Mouse (Mus musculus): ENCODE results near the gene Cnnm2. TPM values are rescaled to one million over a fixed set of nuclear protein-coding genes. Genes with fewer than 3 reads are reported as not detected.

The Cnnm2 gene
- total RNA-seq, 2 experiments from 2014 or later, result 25.2 to 28.1 TPM

DNA sequence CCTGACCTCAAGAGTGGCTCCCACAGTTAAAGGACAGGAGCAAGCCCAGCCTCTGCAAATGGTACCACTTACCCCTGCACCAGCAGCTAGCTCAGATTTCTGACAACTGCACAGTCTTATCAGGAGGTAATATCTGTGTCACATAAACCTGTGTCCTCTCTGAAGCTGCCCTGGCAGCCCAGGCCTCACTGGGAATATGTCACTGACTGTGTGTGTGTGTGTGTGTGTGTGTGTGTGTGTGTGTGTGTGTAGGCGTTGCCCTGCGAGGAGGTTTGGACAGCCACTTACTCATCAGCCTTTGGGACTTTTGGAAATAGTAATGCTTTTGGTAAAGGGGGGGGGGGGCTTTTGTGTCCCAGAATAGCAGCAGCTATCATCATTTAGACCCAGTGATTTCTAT is 81.6 kb downstream of the Cnnm2 start:
- no peak for DNase-seq (ENCODE audit: low spot score in 2 of 2)

DNA sequence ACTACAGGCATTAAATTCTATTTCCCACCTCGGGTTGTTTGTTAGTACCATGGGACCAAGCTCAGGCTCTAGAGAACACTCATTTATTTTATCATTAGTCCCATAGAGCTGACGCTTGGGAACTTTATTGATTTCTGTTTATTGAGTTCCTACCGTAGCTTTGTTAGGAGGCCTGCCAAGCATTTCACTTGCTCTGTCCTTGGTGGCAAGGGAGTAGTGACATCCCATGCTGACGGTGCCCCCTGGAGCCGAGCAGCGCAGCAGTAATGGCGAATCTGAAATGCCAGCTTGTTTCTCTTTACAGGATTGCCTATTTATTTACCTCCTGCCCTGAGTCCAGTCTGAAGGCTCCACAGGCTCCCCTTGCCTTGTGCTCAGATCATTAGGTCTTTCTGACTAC is 84.7 kb downstream of the Cnnm2 start:
- no peak for DNase-seq (ENCODE audit: low spot score in 2 of 2)

DNA sequence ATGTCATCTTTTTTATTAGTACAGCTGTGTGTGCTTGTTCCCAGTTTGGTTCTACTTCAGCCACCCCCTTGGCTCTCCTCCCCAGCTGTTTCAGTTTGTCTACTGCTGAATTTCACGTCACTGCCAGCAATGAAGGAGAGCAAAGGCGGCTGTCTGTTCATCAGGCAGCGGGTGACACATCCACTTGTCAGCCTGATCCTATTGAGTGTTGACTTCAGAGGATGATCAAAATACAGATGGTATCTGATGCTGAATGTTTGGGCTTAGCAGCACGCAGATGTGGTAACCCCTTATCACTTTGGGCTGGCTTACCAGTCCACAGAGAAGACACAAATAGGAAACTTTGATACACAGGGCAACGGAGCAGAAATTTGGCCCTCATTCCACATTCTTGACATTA is 85.1 kb downstream of the Cnnm2 start:
- DNase-seq (ENCODE audit: low spot score in 2 of 2), result no peak

DNA sequence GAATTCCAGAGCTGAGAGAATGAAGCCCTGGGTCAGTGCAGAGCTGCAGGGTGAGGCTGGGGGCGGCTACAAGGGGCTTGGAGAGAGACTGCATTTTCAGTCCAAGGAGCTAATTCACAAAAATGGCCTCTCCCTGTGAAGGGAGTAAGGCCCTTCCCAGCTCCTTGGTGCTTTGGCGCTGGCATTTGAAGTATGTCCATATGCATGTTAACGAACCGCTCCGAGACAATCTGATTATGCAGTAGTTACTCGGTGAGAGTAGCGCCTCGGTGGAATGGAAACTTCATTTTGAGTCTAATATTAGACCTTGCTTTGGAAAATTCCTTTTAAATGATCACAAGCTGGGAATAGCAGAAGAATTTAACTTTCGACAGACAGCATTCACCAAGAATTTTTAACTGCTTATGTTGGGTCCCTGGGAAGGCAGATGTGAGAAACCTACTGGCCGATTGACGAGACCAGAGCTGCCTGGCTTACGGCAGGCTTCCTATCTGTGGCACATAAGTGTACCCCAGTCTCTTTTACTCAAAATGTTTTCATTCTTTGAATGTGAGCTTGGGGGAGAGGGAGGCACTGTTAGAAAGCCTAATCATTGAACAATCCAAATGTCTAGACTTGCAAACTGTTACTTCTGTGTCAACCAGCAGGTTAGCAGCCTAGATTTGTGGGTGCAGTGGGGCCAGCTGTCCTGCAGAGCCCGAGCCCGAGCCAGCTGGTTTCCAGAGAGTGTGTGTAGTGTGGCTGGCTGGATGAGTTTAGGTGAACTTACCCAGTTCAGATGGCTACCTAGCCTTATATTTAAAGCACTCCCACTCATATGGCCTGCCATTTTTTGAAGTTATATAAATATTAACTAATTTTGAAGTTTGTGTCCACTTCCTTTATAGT is 87.2 kb downstream of the Cnnm2 start:
- DNase-seq (ENCODE audit: low spot score in 2 of 2), result no peak

DNA sequence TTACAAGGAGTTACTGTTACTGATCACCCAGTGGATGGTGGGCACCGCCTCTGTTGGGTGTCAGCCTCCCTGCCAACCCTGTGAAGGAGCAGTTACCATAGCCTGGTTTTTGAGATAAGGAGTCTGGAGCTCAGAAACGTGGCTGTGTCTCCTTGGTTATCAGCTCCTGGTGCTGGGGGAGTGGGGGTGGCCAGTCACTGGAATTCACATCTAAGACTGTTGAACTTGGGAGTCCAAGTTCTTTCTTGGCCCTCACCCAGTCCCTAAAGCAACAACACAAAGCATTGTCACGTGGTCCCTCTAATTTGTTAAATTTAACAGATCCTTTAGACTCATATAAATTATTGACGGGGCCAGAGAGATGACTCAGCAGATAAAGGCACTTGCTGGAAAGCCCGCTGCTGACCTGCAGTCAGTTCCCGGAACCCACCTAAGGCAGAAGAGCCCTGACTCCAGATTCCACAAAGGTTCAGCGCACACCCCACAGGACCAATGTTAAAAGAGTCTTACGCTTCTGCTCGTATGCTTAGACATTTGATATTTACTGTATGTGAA is 88.1 kb downstream of the Cnnm2 start:
- no peak for DNase-seq (ENCODE audit: low spot score in 2 of 2)

DNA sequence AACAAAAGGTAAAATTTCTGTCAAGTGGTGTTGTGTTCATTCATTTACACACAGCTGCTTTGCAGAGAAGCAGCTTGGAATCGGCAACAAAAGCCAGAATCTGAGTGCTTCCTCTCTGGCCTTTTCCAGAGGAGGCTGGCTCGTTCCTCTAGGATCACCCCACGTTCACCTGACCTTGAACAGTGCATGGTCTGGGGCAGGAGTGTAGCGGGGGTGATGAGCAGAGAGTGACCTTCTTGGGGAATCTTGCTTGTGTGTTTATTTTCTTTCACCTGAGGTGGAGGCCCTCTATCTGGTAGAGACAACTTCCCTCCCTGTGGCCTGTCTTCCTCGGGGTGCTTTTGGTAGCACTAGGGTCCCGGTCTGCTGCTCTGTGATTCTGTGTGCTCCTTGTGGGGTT is 94.8 kb downstream of the Cnnm2 start:
- DNase-seq (ENCODE audit: low spot score in 2 of 2), result no peak

DNA sequence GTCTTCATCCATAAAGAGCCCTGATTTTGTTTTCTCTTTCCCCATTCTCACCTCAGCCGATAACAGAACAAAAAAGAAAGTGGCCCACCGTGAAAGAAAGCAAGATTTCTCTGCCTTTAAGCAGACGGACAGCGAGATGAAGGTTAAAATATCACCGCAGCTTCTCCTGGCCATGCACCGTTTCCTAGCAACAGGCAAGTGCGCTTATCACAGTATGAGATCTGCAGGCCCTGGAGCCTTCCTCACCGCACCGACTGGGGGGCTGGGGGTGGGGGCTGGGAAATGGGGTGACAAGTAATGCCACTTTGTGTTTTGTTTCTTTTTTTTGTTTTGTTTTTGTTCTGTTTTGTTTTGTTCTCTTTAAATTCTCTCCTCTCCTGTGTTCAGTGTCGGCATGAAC is 95.4 kb downstream of the Cnnm2 start:
- no peak for DNase-seq (ENCODE audit: low spot score in 2 of 2)

DNA sequence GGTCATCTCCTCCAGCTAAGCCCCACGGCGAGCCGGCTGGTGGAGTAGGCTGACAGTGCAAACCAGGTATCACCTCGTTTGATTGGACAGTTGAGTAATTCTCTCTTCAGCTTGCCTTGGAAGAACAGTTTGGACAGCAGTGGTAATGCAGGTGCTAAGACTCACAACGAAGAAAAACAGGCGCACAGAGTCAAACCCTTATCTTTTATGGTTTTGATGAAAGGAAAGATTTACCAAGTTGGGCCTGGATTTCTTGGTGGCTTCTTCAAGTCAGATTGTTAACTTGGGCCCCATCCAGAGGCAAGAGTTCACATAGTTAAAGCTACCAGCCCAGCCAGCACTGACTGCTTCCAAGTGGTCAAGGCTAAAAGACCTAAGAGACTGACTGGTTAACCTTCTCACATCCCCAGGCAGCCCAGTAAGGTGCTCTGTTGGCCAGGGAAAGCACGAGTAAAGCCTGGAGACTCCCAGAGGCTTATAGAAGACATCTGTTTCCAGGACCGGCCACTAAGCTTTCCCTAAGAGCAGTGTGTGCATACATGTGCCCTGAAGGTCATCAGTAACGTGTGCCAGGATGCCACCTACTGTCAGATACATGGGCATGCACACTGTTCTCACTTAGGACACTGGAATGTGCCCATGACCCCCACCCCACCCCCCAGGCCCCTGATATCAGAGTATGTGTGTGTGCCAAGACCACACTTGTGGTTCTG is 96.0 kb downstream of the Cnnm2 start:
- no peak for DNase-seq (ENCODE audit: low spot score in 2 of 2)

DNA sequence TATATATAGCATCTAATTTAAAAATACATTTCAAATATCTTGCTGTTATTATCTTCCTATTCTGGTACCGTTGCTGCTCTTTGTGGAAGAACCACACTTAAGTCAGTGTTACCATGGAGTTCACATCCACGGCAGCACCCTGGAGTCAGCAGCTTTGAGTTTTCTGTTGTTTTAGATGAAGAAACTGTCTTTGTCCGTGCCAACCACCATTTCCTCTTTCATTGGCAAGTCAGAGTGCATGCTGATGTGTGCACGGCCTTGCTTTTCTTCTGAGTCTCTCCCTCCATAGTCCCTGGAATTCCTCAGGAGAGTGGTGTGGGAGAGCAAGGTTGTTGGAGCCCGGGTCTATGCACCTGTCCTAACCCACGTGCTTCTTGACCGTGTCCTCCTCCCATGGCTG is 96.8 kb downstream of the Cnnm2 start:
- no peak for DNase-seq (ENCODE audit: low spot score in 2 of 2)

DNA sequence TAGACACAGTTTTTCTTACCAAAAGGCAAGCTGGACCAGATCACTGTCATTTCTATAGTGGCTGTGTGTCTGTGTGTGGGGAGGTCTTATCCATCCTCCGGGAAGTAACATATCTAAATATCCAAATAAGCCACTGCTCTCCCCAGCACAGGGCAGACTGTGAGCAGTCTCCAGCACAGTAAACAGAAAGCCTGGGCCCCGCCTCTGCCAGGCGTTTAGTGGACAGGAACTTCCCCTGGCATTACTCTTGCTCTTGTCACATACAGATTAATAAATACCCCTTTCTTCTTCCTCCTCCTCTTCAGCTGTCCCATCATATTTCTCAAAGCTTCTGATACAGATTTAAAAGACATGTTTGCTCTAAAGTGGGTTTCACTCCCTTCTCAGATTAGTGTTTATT is 101.2 kb downstream of the Cnnm2 start:
- no peak for DNase-seq (ENCODE audit: low spot score in 2 of 2)

DNA sequence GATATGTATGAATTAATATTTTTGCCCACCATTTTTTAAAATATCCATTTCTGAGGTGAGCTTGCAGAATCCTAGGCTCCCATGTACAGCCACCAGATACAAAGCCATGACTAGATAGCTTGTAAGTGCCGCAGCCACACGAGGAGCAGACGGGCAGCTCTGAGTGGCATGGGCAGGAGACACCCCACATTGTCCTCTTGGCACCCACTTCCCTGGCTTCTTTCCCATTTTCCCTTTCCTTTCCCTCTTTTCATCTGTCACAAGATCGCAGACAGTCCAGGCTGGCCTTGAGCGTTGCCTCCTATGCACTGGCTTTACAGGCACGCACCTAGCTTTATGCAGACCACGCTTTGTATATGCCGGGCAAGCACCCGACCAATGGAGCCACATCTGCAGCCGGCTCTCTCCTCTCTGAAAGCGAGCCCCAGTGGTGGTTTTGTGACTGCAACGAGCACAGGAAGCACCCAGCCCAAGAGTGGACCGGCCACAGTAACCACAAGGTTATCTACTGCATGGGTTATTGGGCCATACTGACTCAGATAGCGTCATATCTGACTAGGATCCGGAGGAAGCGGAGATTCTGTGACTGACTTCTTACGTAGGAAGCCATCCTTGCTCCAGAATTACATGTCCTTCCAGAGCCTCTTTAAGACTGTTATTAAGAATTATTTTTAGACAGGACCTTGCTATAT is 102.0 kb downstream of the Cnnm2 start:
- no peak for DNase-seq (ENCODE audit: low spot score in 2 of 2)

DNA sequence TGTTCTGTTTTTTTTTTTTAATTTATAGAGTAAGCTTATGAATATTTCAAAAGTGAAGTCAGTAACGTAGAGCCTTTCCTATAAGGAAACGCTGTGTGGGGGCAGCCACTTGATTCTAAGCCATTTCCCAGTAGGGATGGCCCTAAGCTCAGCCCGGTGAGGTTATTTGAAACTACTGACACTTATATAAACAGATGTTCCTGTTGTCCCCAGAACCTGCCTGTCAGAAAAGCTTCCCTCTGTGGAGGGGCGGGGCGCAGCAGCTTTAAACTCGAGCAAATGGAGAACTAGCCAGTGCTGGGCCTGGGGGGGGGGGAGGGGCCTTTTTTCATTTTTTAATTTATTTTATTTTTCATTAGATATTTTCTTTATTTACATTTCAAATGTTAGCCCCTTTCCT is 102.7 kb downstream of the Cnnm2 start:
- no peak for DNase-seq (ENCODE audit: low spot score in 2 of 2)

DNA sequence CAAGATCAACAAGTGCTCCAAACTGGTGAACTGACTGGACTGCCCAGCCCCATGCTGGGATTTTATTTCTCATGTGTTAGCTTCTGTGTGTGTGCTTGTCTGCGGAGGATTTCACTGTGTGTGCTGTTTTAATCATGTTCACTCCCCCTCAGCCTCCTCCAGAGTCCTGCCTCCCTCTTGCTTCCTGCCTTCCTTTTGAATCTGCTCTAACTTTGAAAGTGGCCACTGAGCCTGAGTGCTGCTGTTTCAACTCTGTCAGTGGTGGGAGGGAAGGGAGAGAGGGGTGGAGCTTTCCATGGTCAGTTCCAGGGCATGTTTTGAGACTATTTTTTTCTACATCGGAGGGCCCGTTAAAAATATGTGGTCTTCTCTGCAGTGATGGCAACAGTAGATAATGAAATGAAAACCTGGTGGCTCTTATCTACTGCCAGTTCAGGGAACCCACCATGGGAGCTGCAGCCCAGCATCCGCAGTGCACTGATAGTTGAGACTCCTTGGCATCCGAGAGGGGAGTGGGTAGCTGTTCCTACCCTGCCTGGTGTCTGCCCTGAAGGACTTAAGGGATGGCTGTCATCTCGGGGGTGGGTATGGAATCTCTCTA is 103.4 kb downstream of the Cnnm2 start:
- DNase-seq (ENCODE audit: low spot score in 2 of 2), result no peak

DNA sequence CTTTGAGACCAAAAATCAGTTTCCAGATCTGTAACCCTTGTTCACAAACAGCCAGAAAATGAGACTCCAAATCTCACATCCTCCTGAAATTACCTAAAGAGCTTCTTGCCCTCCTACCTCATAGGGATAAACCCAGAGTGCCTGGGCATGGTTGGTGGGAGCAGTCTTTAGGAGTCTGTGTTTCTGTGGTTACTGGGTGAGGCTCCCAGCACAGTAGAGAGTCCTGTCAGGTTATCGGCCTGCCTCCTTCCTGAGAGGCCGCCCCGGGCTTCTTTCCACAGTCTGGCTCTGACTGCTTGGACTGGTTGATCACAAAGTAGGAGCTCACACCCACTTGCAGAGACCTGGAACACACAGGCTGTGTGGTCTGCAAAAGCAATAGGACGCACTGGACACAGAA is 104.0 kb downstream of the Cnnm2 start:
- DNase-seq (ENCODE audit: low spot score in 2 of 2), result no peak

DNA sequence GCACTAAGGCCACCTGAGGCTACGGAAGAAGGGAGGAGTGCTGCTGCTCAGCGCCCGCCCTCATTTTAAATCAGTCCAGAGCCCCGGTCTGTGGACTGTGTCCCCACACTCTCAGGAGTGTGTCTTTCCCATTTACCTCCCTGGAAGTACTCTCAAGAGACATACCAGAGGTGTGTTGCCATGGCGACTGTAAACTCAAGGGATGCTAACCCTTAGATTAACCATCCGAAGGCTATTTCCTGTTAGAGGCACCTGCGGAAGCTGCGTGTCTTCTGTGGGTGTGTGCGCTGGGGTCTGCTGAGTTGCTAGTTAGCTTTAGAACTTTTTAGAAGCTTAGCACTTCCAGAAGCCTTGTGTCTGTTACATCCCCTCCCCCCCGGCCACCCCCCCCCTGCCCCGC is 107.7 kb downstream of the Cnnm2 start:
- DNase-seq (ENCODE audit: low spot score in 2 of 2), result no peak

DNA sequence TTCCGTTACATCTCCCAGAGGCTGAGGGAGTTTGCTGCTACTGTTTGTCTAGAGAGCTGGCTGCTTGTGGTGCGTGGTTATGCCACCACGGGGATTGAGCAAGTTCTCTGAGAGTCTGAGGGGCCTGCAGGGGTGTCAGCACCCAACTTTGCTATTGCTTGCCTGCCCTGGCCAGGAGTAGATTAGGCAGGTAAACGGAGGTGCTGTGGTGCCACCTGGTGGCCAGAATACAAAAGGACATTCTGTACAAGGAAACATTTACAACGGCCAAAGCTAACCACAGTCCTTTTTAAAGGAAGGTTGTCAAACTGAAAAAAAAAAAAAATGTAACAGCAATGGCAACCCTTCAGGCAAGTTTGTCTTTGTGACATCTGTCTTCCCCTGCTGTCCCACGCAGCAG is 108.1 kb downstream of the Cnnm2 start:
- peak; percentile 84 to 88 for DNase-seq (ENCODE audit: low spot score in 2 of 2)

DNA sequence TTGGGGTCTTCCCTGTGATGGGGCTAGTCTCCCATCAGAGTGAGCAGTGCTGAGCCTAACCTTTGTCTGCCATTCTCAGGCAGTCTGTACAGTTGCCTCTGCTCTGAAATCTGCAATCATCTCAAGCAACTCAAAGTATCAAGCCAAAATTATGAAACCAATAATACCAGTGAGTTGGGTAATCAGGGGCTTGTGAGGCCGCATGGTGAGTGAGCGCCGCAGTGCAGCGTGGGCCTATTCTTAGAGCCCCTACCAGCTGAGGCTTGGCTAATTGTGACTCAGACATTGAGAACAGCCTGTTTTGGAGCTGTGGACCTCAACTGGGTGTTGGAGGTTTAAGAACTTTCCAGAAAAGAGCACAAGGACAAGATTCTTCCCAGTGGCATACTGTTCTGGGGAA is 109.7 kb downstream of the Cnnm2 start:
- DNase-seq (ENCODE audit: low spot score in 2 of 2), result no peak

DNA sequence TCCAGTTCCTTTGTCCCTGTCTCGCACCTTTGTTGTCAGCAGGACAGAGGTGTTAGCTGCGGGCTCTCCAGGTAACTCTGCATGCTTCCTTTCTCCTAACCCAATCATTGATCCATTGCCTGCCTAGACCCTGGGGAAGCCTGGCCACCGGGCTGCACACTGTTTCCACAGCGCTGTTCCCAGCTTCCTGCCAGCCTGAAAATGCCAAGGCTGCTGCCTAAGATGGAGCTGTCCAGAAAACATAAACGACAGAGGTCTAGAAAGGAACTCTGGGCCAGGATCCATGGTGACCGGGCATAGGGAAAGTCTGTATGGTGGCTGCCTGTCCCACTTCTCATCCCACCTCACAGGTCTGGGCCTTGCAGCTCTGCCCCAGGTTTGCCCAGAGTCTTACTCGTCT is 110.3 kb downstream of the Cnnm2 start:
- DNase-seq (ENCODE audit: low spot score in 2 of 2), result no peak

DNA sequence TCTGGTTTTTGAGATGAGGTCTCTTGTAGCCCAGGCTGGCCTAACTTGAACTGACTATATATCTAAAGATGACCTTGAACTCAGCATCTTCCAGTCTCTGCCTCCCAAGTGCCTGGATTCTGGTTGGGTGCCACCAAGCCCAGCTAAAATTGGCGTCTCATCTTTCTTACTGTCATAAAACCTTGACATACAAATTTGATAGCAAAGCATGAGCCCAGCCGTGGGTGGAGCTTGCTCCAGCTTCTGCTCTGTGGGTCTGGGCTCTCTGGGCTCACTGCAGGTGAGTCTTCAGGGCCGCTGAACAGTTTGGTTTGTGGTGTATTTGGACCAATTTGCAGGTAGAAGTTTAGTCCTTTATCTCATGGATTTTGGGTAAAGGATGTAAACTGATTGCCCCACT is 112.5 kb downstream of the Cnnm2 start:
- DNase-seq (ENCODE audit: low spot score in 2 of 2), result no peak

DNA sequence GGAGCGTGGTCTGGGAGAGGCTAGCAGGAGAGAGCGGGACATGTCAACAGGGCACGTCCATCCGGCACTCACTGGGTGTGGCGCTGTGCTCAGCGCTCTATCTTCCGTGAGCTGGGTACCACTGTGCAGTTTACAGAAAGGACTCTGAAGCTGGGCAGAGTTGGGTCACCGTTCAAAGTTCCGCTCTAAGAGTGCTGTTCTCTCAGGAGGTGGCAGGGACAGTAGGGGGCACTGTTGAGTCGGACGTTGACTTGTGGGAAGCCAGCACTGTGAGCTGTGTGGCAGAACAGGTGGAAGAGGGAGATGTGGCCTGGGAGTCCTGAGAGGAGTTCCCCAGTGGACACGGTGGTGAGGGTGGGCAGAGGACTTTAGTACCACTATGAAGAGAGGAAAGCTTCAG is 114.4 kb downstream of the Cnnm2 start:
- peak; percentile 90 to 91 for DNase-seq (ENCODE audit: low spot score in 2 of 2)

DNA sequence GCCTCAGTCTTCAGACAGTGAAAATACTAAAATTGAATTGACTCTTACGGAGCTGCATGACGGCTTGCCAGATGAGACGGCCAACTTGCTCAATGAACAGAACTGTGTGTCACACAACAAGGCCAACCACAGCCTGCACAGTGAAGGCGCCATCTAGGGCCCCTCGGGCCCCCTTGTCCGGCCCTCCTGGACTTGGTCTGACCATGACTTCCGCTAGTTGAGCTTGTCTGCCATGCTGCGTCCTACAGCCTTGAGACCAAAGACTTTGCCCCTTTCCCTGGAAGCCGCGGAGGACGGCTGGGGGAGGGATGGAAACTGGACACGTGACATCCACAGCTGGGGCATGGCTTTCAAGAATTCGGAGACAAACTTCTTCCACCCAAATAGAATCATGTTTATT is 116.5 kb downstream of the Cnnm2 start:
- no peak for DNase-seq (ENCODE audit: low spot score in 2 of 2)

All from layer of hippocampus, postnatal 10 days (tissue).